Mouse (Mus musculus): ENCODE measurements at regions not wholly inside any gene's neighbourhood (a gene's known extent, or its start where the extent isn't known, plus 50 kb on each side); places are given as distances from the start of the nearest gene placed in this dataset.

DNA sequence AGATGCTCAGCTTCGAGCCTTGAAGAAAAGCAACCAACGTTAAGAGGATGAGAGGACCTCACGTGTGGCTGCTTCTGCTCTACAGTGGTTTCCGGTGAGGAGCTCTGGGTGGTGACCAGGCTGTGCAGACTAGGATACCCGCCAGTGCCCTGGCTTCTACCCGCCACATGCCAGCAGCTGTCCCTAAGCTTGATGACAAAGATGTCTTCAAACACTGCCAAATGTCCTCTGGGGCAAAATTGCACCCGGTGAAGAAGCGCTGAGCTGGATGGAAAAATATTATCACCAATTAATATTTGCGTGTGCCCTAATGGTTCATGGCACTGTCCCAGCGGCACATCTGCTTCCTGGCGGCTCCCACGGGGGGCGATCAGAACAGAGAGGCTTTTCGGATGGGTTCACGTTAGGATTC, 271.1 kb downstream of the Rngtt start:
- no peak for TF ChIP-seq CTCF (IDR thresholded peaks at IDR 0.05; ENCODE audit: insufficient read depth, low read length)
- TF ChIP-seq POLR2A (IDR thresholded peaks at IDR 0.05; ENCODE audit: borderline replicate concordance, extremely low read depth, low read depth, low read length), result no peak
